ENCODE assay signal across 19 mouse cellular contexts in genomic region chr12:55495902-55496605, GRCm38 (mm10). TPM values are rescaled to one million over a fixed set of nuclear protein-coding genes. Genes with fewer than 3 reads are reported as not detected.
A peak's percentile ranks its signal among the peaks of the same experiment; 100 is the strongest.
DNase-seq lines count a peak whose midpoint lies in the region; ATAC-seq and TF ChIP-seq lines count a peak whose summit lies in the region.
"Had no signal": no experiment of that assay in that cellular context is flagged by ENCODE, and none has a peak within 500 bp of the region (broad histone marks: within the 10 kb centered on the region; RNA-seq: fewer than 3 reads in every experiment).

No protein-coding gene starts in this region.

- no peak overlapping the region for H3K9ac ChIP-seq in lung, postnatal 0 days (replicated peaks; ENCODE audit: low read depth)
- H3K9ac ChIP-seq: limb, embryonic 12.5 days; liver, embryonic 13.5 days; lung, embryonic 15.5 days had no signal

- peaks cover 6% of the 10 kb centered on the region; the same call in 1 of the 2 replicates for H3K36me3 ChIP-seq in lung, postnatal 0 days (ENCODE audit: insufficient read depth, low read length)
- peaks cover 2% of the 10 kb centered on the region for H3K36me3 ChIP-seq in thymus, adult 2 months (ENCODE audit: control insufficient read depth, insufficient read depth, low read length)
- peaks cover 2% of the 10 kb centered on the region for H3K36me3 ChIP-seq in kidney, adult 2 months (ENCODE audit: control insufficient read depth, insufficient read depth, low read length)

- no peak overlapping the region for H3K4me3 ChIP-seq in lung, postnatal 0 days (ENCODE audit: low read depth, low read length)
- no peak overlapping the region for H3K4me3 ChIP-seq in thymus, adult 2 months (ENCODE audit: control insufficient read depth, insufficient read depth, low read length)
- H3K4me3 ChIP-seq in kidney, adult 2 months (ENCODE audit: insufficient read depth, low read depth, low read length), result no peak overlapping the region
- H3K4me3 ChIP-seq: heart, embryonic 10.5 days; limb, embryonic 12.5 days; liver, embryonic 13.5 days; lung, embryonic 15.5 days had no signal

- no peak for ATAC-seq in lung, postnatal 0 days
- ATAC-seq: forebrain, embryonic 16.5 days had no signal

- no peaks in the 10 kb centered on the region for H3K27me3 ChIP-seq in lung, postnatal 0 days (replicated peaks; ENCODE audit: insufficient read depth, low read length)
- H3K27me3 ChIP-seq in thymus, adult 2 months (ENCODE audit: control insufficient read depth, insufficient read depth, low read length), result no peaks in the 10 kb centered on the region
- no peaks in the 10 kb centered on the region for H3K27me3 ChIP-seq in kidney, adult 2 months (replicated peaks; ENCODE audit: control insufficient read depth, insufficient read depth, low read length)
- H3K27me3 ChIP-seq: lung, embryonic 15.5 days had no signal

- 53% methylated on average over 5 of the region's 5 CpGs for WGBS in lung, postnatal 0 days
- WGBS in thymus, adult 2 months, result 58% methylated on average over 5 of the region's 5 CpGs
- WGBS in kidney, adult 2 months, result 85% methylated on average over 5 of the region's 5 CpGs

- peaks cover 13% of the 10 kb centered on the region for H3K4me1 ChIP-seq in lung, postnatal 0 days (ENCODE audit: insufficient read depth, low read depth, low read length)
- peaks cover 49% of the 10 kb centered on the region for H3K4me1 ChIP-seq in thymus, adult 2 months (replicated peaks; ENCODE audit: control insufficient read depth, insufficient read depth, low read length)
- peaks cover 6% of the 10 kb centered on the region; the same call in 1 of the 2 replicates for H3K4me1 ChIP-seq in kidney, adult 2 months (ENCODE audit: control insufficient read depth, insufficient read depth, low read length)

- H3K4me2 ChIP-seq in lung, postnatal 0 days (replicated peaks; ENCODE audit: low read depth, low read length), result no peak overlapping the region
- H3K4me2 ChIP-seq: limb, embryonic 12.5 days; liver, embryonic 13.5 days; lung, embryonic 15.5 days; midbrain, embryonic 11.5 days had no signal

- no peak for DNase-seq in lung, postnatal 0 days (ENCODE audit: low spot score)
- DNase-seq in lung, postnatal 36 days, result no peak
- DNase-seq in ZHBTc4 (ENCODE audit: low read depth, low spot score), result peak; percentile 75
- peak; percentile 44 for DNase-seq in thymus, adult 2 months
- no peak for DNase-seq in urinary bladder, postnatal 25 days (ENCODE audit: low spot score)
- no peak for DNase-seq in kidney, adult 2 months
- DNase-seq in gastrocnemius, postnatal 10 days, result no peak
- DNase-seq: adrenal gland, adult 2 months; cerebellum, postnatal 10 days; gastrocnemius, postnatal 36 days; kidney, adult 8-10 months; kidney, postnatal 14 days; liver, embryonic 13.5 days; right cerebral cortex, postnatal 25 days had no signal

- no peak for TF ChIP-seq POLR2A in thymus, adult 2 months (IDR thresholded peaks at IDR 0.05; ENCODE audit: control insufficient read depth, extremely low read depth, insufficient read depth, low read length, poor library complexity)
- no peak for TF ChIP-seq POLR2A in kidney, adult 2 months (IDR thresholded peaks at IDR 0.05; ENCODE audit: low read depth, low read length)

- no peak for TF ChIP-seq CTCF in lung, postnatal 0 days (IDR thresholded peaks at IDR 0.05)
- TF ChIP-seq CTCF in thymus, adult 2 months (IDR thresholded peaks at IDR 0.05; ENCODE audit: borderline replicate concordance, control insufficient read depth, extremely low read depth, insufficient read depth, low read length, poor library complexity), result no peak
- TF ChIP-seq CTCF in kidney, adult 2 months (conservative IDR thresholded peaks at IDR 0.05; ENCODE audit: insufficient read depth, insufficient read length, low read depth, low read length), result no peak

- no peak for TF ChIP-seq EP300 in lung, postnatal 0 days (IDR thresholded peaks at IDR 0.05)

- H3K27ac ChIP-seq in lung, postnatal 0 days (ENCODE audit: low read length), result peak overlapping the region; percentile 62; the same call in 1 of the 2 replicates
- H3K27ac ChIP-seq in thymus, adult 2 months (ENCODE audit: control insufficient read depth, insufficient read depth, low read length), result peak overlapping the region; percentile 80
- no peak overlapping the region for H3K27ac ChIP-seq in kidney, adult 2 months (ENCODE audit: insufficient read depth, low read depth, low read length)
- H3K27ac ChIP-seq: heart, embryonic 10.5 days; limb, embryonic 12.5 days; liver, embryonic 13.5 days had no signal

- no peaks in the 10 kb centered on the region for H3K9me3 ChIP-seq in lung, postnatal 0 days (ENCODE audit: low read length)
- H3K9me3 ChIP-seq: heart, embryonic 10.5 days; limb, embryonic 12.5 days; liver, embryonic 13.5 days; lung, embryonic 15.5 days had no signal

RNA-seq across cellular contexts. Expression of gene Nfkbia, which starts 3.6 kb away (rescaled TPM):
- 184 and 297 TPM in 2 replicates for polyA plus RNA-seq in lung, postnatal 0 days (2015; fragmentation: Nextera tagmentation; extraction: Ambion mirVana)
- 613 and 674 TPM in 2 replicates for polyA plus RNA-seq in thymus, adult 2 months (2012; rRNA removed)
- 90.0 and 93.3 TPM in 2 replicates for polyA plus RNA-seq in kidney, adult 2 months (2012; rRNA removed)
- 10 to 100 TPM; 24.8 to 38.1 TPM for total RNA-seq in gastrocnemius, postnatal 10 days (2021)

Comparison
In these comparisons a context has a peak if more than half of its experiments do, and no peak if none do; other contexts are left out.
1. DNase-seq: peak in ZHBTc4 (single experiment) and thymus, adult 2 months (single experiment); none in lung, postnatal 0 days (single experiment), lung, postnatal 36 days (single experiment), urinary bladder, postnatal 25 days (single experiment), kidney, adult 2 months (single experiment) and gastrocnemius, postnatal 10 days (single experiment).